Mouse (Mus musculus): Measurements from ENCODE around the gene Il20rb. TPM values are rescaled to one million over a fixed set of nuclear protein-coding genes. Genes with fewer than 3 reads are reported as not detected.
A peak's percentile ranks its signal among the peaks of the same experiment; 100 is the strongest.

The Il20rb gene
- polyA plus RNA-seq, 1 experiment from 2014 or later = 1.3 TPM

DNA sequence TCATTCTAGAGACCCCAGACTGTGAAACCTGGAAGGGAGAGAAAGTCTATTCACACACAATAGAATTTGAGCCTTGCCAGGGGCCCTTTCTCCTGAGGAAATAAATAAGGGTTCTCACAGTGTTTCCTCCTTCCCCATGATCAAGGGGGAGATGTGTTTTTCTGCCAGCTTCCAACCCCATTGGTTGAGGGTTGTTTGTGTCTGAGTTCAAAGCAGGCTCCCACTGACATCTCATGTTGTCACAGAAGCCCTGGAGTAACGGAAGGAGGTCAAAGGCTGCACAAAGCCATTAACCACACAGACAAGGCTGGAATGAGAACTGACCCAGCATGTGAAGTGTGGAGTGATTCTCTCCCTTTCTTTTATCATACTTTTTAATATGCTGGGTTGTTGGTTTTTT is 69.8 kb downstream of the Il20rb start:
- H3K9ac ChIP-seq = no peak overlapping the region
- H3K27me3 ChIP-seq = no peaks in the 10 kb centered on the region
- ATAC-seq (ENCODE audit: insufficient number of reproducible peaks, insufficient read depth, low FRiP score, low TSS enrichment) = no peak
- no peak overlapping the region for H3K27ac ChIP-seq
- H3K4me3 ChIP-seq = no peak overlapping the region
- H3K4me2 ChIP-seq (replicated peaks) = no peak overlapping the region
- no peaks in the 10 kb centered on the region for H3K36me3 ChIP-seq
- 30% methylated on average over 1 of the region's 1 CpGs for WGBS
- H3K4me1 ChIP-seq = 0 out of 2 replicates have a peak, but pooled peaks cover 4% of the 10 kb centered on the region
- H3K9me3 ChIP-seq = no peaks in the 10 kb centered on the region

DNA sequence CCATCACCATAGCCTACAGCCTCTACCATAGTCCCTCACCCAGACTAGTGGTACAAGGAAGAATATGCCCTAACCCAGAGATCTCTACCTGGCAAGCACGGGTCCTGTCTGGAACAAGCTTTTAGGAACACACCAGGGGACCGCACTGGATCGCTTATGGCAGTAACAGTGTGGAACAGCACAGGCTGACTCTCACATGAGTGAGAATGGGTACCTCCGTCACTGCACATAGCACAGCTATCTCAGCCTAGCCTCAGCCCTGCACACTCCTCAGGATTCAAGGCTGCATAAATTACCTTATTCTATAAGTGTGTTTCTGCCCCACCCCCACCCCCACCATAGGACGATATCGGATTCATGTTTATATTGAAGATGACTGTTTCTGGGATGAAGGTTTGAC is 70.3 kb downstream of the Il20rb start:
- no peak overlapping the region for H3K4me2 ChIP-seq (replicated peaks)
- 0 out of 2 replicates have a peak, but pooled peaks cover 4% of the 10 kb centered on the region for H3K4me1 ChIP-seq
- no peaks in the 10 kb centered on the region for H3K9me3 ChIP-seq
- no peak for ATAC-seq (ENCODE audit: insufficient number of reproducible peaks, insufficient read depth, low FRiP score, low TSS enrichment)
- H3K27me3 ChIP-seq = no peaks in the 10 kb centered on the region
- 76% methylated on average over 6 of the region's 6 CpGs for WGBS
- no peak overlapping the region for H3K9ac ChIP-seq
- H3K4me3 ChIP-seq = no peak overlapping the region
- no peaks in the 10 kb centered on the region for H3K36me3 ChIP-seq
- H3K27ac ChIP-seq = no peak overlapping the region

GRCm38 (mm10) chr9:100415328-100415979 is 71.1 kb downstream of the Il20rb start:
- no peaks in the 10 kb centered on the region for H3K9me3 ChIP-seq
- H3K4me1 ChIP-seq = 0 out of 2 replicates have a peak, but pooled peaks cover 4% of the 10 kb centered on the region
- no peak overlapping the region for H3K4me2 ChIP-seq (replicated peaks)
- WGBS = 46% methylated on average over 7 of the region's 7 CpGs
- H3K36me3 ChIP-seq = no peaks in the 10 kb centered on the region
- no peaks in the 10 kb centered on the region for H3K27me3 ChIP-seq
- peak; percentile 69; the same call in 1 of the 2 replicates for ATAC-seq (ENCODE audit: insufficient number of reproducible peaks, insufficient read depth, low FRiP score, low TSS enrichment)
- no peak overlapping the region for H3K9ac ChIP-seq
- H3K4me3 ChIP-seq = no peak overlapping the region
- no peak overlapping the region for H3K27ac ChIP-seq

Other genes starting within 250 kb of the Il20rb start
- 75.2 and 79.6 TPM in 2 replicates for gene Nck1, start 59.3 kb upstream of the Il20rb start, polyA plus RNA-seq (2016; fragmentation: Nextera tagmentation; extraction: Ambion mirVana)
- gene Slc35g2, start 84.3 kb upstream of the Il20rb start, polyA plus RNA-seq (2016; fragmentation: Nextera tagmentation; extraction: Ambion mirVana) = 4.4 and 5.2 TPM in 2 replicates
- gene Stag1, start 111.0 kb upstream of the Il20rb start, polyA plus RNA-seq (2016; fragmentation: Nextera tagmentation; extraction: Ambion mirVana) = 60.6 and 70.5 TPM in 2 replicates